Mouse (Mus musculus) midbrain, embryonic 12.5 days (tissue): ENCODE results near the gene Ada. TPM values are rescaled to one million over a fixed set of nuclear protein-coding genes. Genes with fewer than 3 reads are reported as not detected.

Source experiments
- ATAC-seq: fragments of 200-750 bp; cut with Nextera tagmentation; 2 replicates; pipeline ENCODE4 v1.8.0; 2017; ENCODE audit warnings: low read depth, moderate TSS enrichment, moderate library complexity; ENCODE audit not compliant: low FRiP score
- H3K27ac ChIP-seq: fragments of 300-500 bp; sonication (generic); replicated peaks from 2 replicates; pipeline ENCODE4 v1.5.1; 2016; ENCODE audit warnings: mild to moderate bottlenecking
- H3K27me3 ChIP-seq: fragments of 300-500 bp; sonication (generic); 2 replicates; pipeline ENCODE4 v1.6.1; 2016; ENCODE audit warnings: mild to moderate bottlenecking
- H3K36me3 ChIP-seq: fragments of 300-500 bp; sonication (generic); 2 replicates; pipeline ENCODE4 v1.6.1; 2016
- H3K4me1 ChIP-seq: fragments of 300-500 bp; sonication (generic); 2 replicates; pipeline ENCODE4 v1.6.1; 2016
- H3K4me2 ChIP-seq: fragments of 300-500 bp; sonication (generic); replicated peaks from 2 replicates; pipeline ENCODE4 v1.6.1; 2016; ENCODE audit warnings: mild to moderate bottlenecking, moderate library complexity
- H3K4me3 ChIP-seq: fragments of 300-500 bp; sonication (generic); 2 replicates; pipeline ENCODE4 v1.5.1; 2016; ENCODE audit warnings: mild to moderate bottlenecking
- H3K9ac ChIP-seq: fragments of 300-500 bp; sonication (generic); replicated peaks from 2 replicates; pipeline ENCODE4 v1.6.1; 2016; ENCODE audit warnings: mild to moderate bottlenecking, moderate library complexity
- H3K9me3 ChIP-seq: fragments of 300-500 bp; sonication (generic); 2 replicates; pipeline ENCODE4 v1.6.1; 2016; ENCODE audit warnings: mild to moderate bottlenecking
- WGBS: fragments of 180-500 bp; shearing (Covaris S2); methylation state at CpG from one replicate; pipeline ENCODE4 v1.1.7; 2016; 5-methylcytosine and 5-hydroxymethylcytosine counted together
- polyA plus RNA-seq: library from polyadenylated mRNA; unstranded; fragments of >200 nt; fragmentation: Nextera tagmentation; extraction: Ambion mirVana; gene quantifications from 2 replicates; pipeline ENCODE4 v1.2.1, GENCODE M21; 2016

Gene Ada
- polyA plus RNA-seq, 1 experiment from 2014 or later: 5.2 TPM

DNA sequence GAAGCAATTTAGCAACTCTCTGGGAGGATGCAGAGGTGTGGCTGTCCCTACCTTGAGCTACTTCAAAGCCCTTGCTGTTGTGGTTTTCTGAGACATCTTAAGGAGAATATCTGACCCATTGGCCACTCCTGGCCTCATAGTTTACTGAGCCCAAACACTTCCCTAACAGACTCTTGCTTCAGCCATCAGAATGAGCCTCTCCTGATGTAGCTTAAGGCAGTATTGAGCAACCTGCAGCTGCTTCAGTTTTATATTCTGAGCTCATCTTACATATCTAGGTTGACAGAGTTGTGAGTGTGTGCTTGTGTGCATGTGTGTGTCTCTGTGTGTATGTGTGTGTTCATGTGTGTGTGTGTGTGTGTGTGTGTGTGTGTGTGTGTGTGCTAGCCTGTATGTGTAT lies 16.2 kb upstream of the Ada start:
- H3K27me3 ChIP-seq: peaks cover 14% of the 10 kb centered on the region
- no peak overlapping the region for H3K4me2 ChIP-seq
- no peak for ATAC-seq
- no peaks in the 10 kb centered on the region for H3K36me3 ChIP-seq
- no peak overlapping the region for H3K4me3 ChIP-seq
- H3K9me3 ChIP-seq: no peaks in the 10 kb centered on the region
- no peak overlapping the region for H3K9ac ChIP-seq
- no peaks in the 10 kb centered on the region for H3K4me1 ChIP-seq
- H3K27ac ChIP-seq: no peak overlapping the region

DNA sequence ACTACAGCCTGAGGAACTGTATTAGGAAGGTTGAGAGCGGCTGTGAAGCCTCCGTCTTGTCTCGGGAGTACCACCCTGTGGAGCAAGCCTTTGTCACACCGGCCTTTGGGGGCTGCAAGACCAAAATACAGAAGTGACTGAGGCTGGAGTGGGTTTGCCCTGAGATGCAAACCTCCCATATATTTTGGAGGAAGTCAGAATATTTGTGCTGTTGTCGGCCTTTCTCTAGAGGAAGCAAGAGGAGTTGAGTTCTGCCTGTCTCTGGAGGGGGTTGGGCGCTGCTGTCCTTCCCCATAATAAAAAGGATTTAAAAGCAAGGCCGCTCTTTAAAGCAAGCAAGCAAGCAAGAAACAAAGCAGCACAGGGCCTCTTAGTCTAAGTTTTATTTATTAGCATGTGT lies 11.4 kb upstream of the Ada start:
- Histone ChIP-seq H3K9me3 (no peaks in the 10 kb centered on the region), H3K27me3 (0 out of 2 replicates have a peak, but pooled peaks cover 4% of the 10 kb centered on the region), H3K4me1 (no peaks in the 10 kb centered on the region), H3K9ac (no peak overlapping the region), H3K36me3 (no peaks in the 10 kb centered on the region), H3K4me2 (no peak overlapping the region), H3K27ac (no peak overlapping the region), H3K4me3 (no peak overlapping the region)
- no peak for ATAC-seq
- 85% methylated on average over 7 of the region's 7 CpGs for WGBS

DNA sequence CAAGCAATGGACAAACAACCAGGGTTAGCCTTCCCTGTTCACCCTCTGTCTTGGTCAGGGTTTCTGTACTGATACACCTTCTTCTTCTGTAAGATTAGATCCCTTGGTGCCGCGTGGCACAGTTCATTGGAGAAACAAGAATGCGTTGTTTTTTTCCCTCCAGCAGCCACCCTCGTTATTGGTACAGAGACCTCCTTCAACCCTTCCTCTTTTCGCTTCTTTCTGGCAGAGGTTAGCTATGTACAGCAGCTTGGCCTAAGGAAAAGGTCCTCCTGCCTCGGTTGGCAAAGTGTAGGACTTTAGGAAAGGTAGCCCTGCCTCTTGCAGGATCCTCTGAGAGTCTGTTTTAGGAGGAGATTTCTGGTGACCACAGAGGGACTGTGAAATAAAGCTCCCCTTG lies 10.6 kb upstream of the Ada start:
- H3K4me2 ChIP-seq: no peak overlapping the region
- H3K27ac ChIP-seq: no peak overlapping the region
- H3K27me3 ChIP-seq: 0 out of 2 replicates have a peak, but pooled peaks cover 4% of the 10 kb centered on the region
- no peak for ATAC-seq
- no peak overlapping the region for H3K9ac ChIP-seq
- 83% methylated on average over 6 of the region's 6 CpGs for WGBS
- no peaks in the 10 kb centered on the region for H3K9me3 ChIP-seq
- no peaks in the 10 kb centered on the region for H3K36me3 ChIP-seq
- no peak overlapping the region for H3K4me3 ChIP-seq
- no peaks in the 10 kb centered on the region for H3K4me1 ChIP-seq

DNA sequence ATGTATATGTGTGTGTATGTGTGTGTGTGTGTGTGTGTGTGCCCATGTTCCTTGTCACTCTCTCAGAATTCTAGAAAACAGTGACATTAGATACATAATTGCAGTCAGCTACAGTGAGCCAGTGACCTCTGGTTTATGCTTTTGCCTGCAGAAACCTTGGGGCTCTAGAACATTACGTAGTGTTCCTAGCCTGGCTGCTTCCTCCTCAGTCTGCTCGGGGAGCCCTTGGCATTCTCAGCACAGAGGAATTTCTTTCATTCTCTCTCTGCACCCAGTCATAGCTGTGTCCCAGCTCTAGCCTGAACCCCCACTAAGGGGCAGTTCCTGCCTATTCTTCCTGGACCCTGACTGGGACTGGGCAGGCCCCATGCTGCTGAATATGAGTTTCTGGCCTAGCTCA lies 8.1 kb upstream of the Ada start:
- Histone ChIP-seq H3K4me3 (no peak overlapping the region), H3K4me1 (no peaks in the 10 kb centered on the region), H3K36me3 (no peaks in the 10 kb centered on the region), H3K9ac (no peak overlapping the region), H3K4me2 (no peak overlapping the region), H3K27ac (no peak overlapping the region), H3K27me3 (peaks cover 3% of the 10 kb centered on the region; the same call in 1 of the 2 replicates), H3K9me3 (no peaks in the 10 kb centered on the region)
- WGBS: 76% methylated on average over 2 of the region's 2 CpGs
- no peak for ATAC-seq

DNA sequence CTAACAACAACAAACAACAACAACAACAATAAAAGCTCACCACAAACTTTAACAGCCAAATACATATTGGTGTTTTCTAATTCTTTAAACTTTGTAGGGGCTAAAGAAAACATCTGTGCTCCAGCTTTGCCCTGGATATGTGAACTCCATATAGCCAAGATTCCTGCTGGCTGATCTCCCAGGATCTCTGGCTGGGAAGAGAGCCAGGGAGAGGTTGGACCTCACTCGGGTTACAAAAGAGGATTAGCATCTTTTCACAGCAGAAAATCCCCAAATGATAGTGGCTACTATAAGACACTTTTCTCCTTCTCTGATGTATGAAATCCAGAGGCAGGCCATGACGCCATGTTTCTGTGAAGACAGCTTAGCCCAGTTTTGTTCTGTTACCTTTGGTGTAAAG lies 6.7 kb upstream of the Ada start:
- no peak overlapping the region for H3K27ac ChIP-seq
- H3K4me2 ChIP-seq: no peak overlapping the region
- peaks cover 16% of the 10 kb centered on the region for H3K27me3 ChIP-seq
- H3K4me1 ChIP-seq: no peaks in the 10 kb centered on the region
- no peak overlapping the region for H3K9ac ChIP-seq
- no peak for ATAC-seq
- H3K36me3 ChIP-seq: no peaks in the 10 kb centered on the region
- no peaks in the 10 kb centered on the region for H3K9me3 ChIP-seq
- 10% methylated on average over 2 of the region's 2 CpGs for WGBS
- no peak overlapping the region for H3K4me3 ChIP-seq

DNA sequence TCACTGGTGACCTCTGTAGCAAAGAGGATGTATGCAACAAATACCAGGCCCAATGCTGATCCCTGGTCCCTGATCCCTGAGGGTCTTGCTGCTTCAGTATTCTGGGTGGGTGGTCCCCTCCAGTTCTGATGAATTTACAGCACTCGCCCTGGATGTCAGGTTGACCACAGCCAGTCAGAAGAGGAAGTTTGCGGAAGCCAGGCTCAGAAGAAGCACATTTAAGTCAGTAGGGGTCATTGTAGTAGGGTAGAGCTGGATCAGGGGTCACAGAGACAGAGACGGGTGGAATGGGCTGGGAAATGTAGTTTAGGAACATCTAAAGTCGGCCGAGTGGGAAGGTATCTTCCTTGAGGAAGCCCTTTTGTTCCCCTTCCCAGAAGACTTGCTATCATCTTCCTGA lies 4.2 kb upstream of the Ada start:
- WGBS: 81% methylated on average over 5 of the region's 5 CpGs
- no peak for ATAC-seq
- no peak overlapping the region for H3K9ac ChIP-seq
- no peak overlapping the region for H3K27ac ChIP-seq
- no peak overlapping the region for H3K4me2 ChIP-seq
- peaks cover 35% of the 10 kb centered on the region for H3K27me3 ChIP-seq
- no peaks in the 10 kb centered on the region for H3K9me3 ChIP-seq
- H3K36me3 ChIP-seq: no peaks in the 10 kb centered on the region
- no peak overlapping the region for H3K4me3 ChIP-seq
- H3K4me1 ChIP-seq: peaks cover 12% of the 10 kb centered on the region; the same call in 1 of the 2 replicates

DNA sequence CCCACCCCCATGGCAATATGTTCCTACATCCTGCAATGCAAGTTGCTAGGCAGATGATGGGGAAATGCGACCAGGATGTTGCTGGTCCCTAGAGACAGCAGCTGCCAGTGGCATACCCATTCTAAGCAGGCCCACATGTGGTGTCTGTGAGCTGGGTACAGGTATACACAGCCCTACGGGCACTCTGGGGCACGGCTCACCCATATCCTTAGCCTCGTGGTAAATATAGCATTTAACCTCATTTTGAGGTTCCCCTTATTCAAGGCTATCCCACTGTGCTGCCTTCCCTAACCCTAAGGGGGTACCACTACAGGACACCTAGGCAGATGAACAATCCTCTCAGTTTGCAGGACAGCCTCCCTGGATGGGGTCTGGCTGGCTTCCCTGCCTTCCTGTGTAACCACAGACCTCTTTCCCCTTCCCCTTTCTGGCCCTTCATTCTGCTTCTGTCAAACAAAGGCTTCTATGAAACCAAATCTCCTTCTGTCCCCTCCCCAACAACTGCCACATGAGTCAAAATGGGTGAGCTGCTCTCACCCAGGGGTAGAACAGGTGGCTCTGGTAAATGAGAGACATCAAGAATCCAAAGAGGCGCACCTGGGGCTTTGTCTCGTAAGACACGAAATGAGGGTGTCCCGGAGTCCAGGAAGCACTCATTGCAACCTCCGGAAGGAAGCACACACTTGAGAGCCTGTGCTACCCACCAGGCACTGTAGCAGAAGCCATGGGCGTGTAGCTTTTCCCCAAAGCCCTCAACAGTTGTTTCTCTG lies 5.1 kb downstream of the Ada start:
- 87% methylated on average over 10 of the region's 10 CpGs for WGBS
- Histone ChIP-seq H3K4me2 (no peak overlapping the region), H3K36me3 (no peaks in the 10 kb centered on the region), H3K27me3 (peaks cover 24% of the 10 kb centered on the region), H3K27ac (no peak overlapping the region), H3K9ac (no peak overlapping the region), H3K4me1 (peaks cover 11% of the 10 kb centered on the region; the same call in 1 of the 2 replicates), H3K4me3 (no peak overlapping the region), H3K9me3 (no peaks in the 10 kb centered on the region)
- no peak for ATAC-seq

DNA sequence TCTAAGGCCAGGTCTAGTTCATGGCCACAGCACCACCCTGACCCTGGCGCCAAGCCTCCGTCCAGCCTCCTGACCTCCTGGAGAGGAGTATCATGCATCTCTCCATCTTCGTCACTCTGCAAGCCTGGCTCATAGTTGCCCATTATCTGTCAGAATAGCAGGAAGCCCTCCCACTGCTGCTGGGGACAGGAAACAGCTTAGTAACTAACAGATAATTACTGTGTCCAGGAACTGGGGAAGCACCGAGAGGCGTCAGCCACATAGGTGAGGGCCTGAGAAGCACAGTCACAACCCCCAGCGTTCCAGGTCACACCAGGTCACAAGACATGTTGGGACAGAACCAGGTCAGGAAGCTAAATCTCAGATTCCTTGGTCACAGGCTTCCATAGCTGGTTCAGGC lies 6.7 kb downstream of the Ada start:
- Histone ChIP-seq H3K27ac (no peak overlapping the region), H3K27me3 (peaks cover 11% of the 10 kb centered on the region), H3K4me3 (no peak overlapping the region), H3K9me3 (no peaks in the 10 kb centered on the region), H3K36me3 (no peaks in the 10 kb centered on the region), H3K9ac (no peak overlapping the region), H3K4me2 (no peak overlapping the region), H3K4me1 (no peaks in the 10 kb centered on the region)
- ATAC-seq: no peak
- 76% methylated on average over 6 of the region's 6 CpGs for WGBS

DNA sequence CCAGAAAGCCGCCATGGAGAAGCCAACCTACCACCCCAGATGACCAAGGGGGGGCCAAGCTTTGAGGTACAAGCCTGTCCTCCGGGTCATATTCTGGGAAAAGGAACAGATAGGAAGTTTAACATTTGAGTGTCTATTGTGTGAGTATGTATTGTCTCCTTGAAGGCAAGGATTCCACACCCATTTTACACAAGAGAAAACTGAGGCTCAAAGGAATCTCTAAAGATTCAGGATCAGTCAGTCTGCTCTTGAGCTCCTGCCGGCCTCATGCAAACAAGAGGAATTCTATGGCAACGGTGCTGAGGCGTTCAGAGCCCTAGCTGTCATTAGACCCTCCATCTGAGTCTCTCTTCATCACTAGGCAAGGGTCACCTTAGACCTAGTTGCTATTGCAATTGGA lies 7.4 kb downstream of the Ada start:
- Histone ChIP-seq H3K9me3 (no peaks in the 10 kb centered on the region), H3K27ac (no peak overlapping the region), H3K4me3 (no peak overlapping the region), H3K36me3 (no peaks in the 10 kb centered on the region), H3K4me1 (no peaks in the 10 kb centered on the region), H3K9ac (no peak overlapping the region), H3K27me3 (peaks cover 6% of the 10 kb centered on the region; the same call in 1 of the 2 replicates), H3K4me2 (no peak overlapping the region)
- no peak for ATAC-seq
- 66% methylated on average over 5 of the region's 5 CpGs for whole genome bisulfite sequencing

DNA sequence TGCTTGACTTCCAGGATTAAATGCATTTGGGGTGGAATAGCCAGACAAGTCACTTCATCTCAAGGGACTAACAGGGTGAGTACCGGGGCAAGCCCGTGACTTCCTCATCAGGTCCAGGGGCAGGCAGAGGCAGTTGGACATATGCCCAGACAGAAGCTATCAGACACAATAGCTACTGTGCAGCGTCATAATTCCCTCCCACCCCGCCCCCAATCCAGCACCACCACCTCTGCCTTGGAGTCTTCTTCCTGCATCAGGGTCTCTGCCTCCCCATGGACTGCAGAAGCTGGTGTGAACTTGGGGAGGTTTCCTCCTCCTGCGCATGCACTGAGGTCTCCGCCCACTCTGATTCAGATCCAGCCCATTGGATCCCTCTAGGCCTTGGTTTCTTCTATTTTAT lies 14.1 kb downstream of the Ada start:
- Histone ChIP-seq H3K4me1 (no peaks in the 10 kb centered on the region), H3K4me2 (no peak overlapping the region), H3K27ac (no peak overlapping the region), H3K9me3 (no peaks in the 10 kb centered on the region), H3K9ac (no peak overlapping the region), H3K36me3 (peaks cover 4% of the 10 kb centered on the region; the same call in 1 of the 2 replicates), H3K4me3 (no peak overlapping the region), H3K27me3 (no peaks in the 10 kb centered on the region)
- no peak for ATAC-seq
- 88% methylated on average over 6 of the region's 6 CpGs for WGBS

DNA sequence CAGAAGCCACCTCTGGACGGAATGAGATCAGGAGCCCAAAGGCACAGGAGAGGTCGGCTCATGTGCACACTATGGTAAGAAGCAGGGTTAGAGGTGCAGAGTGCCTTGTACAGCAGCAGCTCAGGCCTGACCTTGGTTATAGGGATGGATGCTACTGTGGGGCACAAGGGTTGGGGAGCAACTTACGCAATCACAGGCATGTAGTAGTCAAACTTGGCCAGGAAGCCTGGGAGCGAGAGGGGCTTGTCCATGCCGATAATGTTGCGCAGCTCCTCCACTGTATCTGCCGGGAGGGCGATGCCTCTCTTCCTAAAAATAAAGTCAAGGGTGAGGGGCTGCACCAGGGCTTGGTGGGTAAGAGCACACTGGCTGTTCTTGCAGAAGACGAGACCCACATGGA lies 14.9 kb downstream of the Ada start:
- Histone ChIP-seq H3K27me3 (no peaks in the 10 kb centered on the region), H3K36me3 (peaks cover 10% of the 10 kb centered on the region; the same call in 1 of the 2 replicates), H3K4me3 (no peak overlapping the region), H3K9me3 (no peaks in the 10 kb centered on the region), H3K4me1 (no peaks in the 10 kb centered on the region), H3K9ac (no peak overlapping the region), H3K4me2 (no peak overlapping the region), H3K27ac (no peak overlapping the region)
- WGBS: 94% methylated on average over 9 of the region's 9 CpGs
- ATAC-seq: no peak

DNA sequence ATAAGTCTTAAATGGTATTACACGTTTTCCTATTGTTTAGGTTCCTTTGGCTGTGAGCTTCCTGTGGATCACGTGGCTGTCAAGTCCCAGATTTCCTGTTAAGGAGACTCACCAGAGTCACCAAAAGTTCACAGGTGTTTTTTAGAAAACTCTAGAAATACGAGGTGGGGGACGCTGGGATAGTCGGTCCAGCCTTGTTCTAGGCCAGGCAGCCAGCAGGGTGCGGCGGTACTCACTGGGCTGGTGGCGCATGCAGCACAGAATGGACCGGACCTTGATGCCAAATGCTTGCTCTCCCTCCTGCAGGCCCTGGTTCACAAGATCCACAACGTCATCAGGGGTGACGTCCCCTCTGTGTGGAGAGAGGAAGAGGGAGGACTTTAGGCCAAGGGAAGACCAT lies 18.0 kb downstream of the Ada start:
- Histone ChIP-seq H3K27ac (no peak overlapping the region), H3K9me3 (no peaks in the 10 kb centered on the region), H3K4me2 (no peak overlapping the region), H3K4me3 (no peak overlapping the region), H3K36me3 (peaks cover 29% of the 10 kb centered on the region), H3K27me3 (no peaks in the 10 kb centered on the region), H3K4me1 (no peaks in the 10 kb centered on the region), H3K9ac (no peak overlapping the region)
- no peak for ATAC-seq
- WGBS: 92% methylated on average over 11 of the region's 11 CpGs

DNA sequence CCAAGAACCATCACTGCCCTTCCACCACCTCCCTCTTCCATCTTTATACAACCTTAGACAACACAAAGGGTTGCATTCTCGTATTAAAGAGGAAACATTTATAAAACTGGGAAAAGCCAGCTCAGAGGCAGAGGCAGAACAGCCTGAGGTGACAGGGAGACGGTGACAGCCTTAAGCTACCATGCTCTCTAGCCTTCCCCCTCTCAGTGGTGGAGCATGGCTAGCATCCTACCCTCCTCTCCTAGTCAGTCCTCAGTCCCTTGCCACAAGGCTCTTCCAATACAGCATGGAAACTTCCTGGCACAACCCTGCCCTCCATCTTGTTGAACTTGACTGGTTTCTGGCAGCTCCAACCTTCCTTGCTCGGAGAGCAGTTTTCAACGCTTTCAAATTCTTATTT lies 21.7 kb downstream of the Ada start:
- Histone ChIP-seq H3K4me2 (no peak overlapping the region), H3K27me3 (no peaks in the 10 kb centered on the region), H3K9me3 (no peaks in the 10 kb centered on the region), H3K4me3 (no peak overlapping the region), H3K4me1 (no peaks in the 10 kb centered on the region), H3K36me3 (peaks cover 32% of the 10 kb centered on the region), H3K27ac (no peak overlapping the region), H3K9ac (no peak overlapping the region)
- WGBS: 88% methylated on average over 4 of the region's 4 CpGs
- ATAC-seq: no peak
